Mouse (Mus musculus) lung, postnatal 14 days (tissue): ENCODE data around the gene Hacd2.

Experiments
- DNase-seq: peaks from one replicate; pipeline ENCODE4 v3.0.0; 2021

Gene Hacd2

DNA sequence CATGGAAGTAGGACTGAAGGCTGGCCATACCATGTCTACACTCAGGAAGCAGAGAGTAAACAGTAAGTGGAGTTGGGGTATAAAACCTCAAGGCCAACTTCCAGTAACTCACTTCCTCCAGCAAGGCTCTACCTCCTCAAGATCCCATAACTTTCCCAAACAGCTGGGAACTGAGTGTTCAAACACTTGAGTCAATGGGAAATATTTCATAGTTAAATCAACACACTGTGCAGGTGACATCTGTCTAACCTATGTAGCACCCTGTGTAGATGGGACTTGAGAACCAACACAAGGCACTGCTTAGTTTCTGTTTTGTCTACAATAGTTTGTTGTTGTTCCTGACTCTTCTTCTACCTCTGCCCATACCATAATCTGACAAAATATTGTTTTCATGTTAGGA is 13.8 kb upstream of the Hacd2 start:
- DNase-seq = no peak

GRCm38 (mm10) chr16:35013501-35013900 is 8.7 kb upstream of the Hacd2 start:
- DNase-seq = no peak

- DNase-seq = no peak
These were observed 5.7 kb upstream of the Hacd2 start for GRCm38 (mm10) chr16:35016491-35016890.

GRCm38 (mm10) chr16:35018470-35018974 is 3.7 kb upstream of the Hacd2 start:
- no peak for DNase-seq

- DNase-seq = no peak
These were observed 356 bp upstream of the Hacd2 start for GRCm38 (mm10) chr16:35021903-35022241.

DNA sequence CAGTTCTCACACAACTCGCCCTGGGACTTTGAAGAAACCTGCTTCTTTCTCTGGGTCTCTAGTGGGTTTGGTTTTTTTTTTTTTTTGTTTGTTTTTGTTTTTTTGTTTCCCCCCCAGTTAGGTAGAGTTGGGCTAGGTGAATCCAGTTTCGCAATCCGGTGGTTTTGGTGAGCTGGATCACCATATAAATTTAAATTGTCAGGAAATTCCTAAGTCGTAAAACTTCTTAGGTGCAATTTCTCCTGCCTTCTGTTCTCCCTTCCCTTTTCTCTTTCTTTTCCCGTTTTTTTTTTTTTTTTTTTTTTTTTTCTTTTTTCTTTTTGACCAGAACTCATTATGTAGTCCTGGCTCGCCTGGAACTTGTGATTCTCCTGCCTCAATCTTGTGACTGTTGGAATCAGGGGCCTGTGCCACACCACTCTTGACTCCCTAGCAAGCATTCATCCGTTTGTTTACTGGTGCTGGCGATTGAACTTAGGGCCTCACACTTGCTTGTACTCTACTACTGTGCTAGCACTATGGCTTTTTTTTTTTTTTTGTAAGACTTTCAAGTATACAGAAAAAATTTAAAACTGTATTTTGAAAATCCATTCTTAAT is 1.0 kb downstream of the Hacd2 start:
- DNase-seq = no peak

GRCm38 (mm10) chr16:35024300-35024699 is 2.1 kb downstream of the Hacd2 start:
- DNase-seq = no peak

DNA sequence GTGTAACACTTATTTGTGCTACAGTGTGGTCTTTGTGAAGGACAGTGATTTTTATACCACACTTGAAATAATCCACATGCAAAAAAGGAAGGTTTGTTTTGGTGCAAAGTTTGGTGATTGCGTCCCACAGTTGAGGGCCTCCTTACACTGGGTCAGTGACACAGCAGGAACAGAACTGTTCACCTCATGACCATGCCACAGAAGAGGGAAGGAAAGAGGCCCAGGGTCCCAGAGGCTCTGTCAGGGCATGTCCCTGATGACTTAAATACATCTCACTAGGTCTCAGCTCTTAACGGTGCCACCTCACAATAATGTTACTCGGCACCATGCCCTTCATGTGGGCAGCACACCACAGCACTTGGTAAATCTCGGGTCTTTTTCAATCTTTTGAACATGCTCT is 3.1 kb downstream of the Hacd2 start:
- DNase-seq = no peak

GRCm38 (mm10) chr16:35033241-35033640 is 11.0 kb downstream of the Hacd2 start:
- peak; percentile 9 for DNase-seq

GRCm38 (mm10) chr16:35033809-35034577 is 11.8 kb downstream of the Hacd2 start:
- no peak for DNase-seq

GRCm38 (mm10) chr16:35034971-35035370 is 12.7 kb downstream of the Hacd2 start:
- DNase-seq = no peak

DNA sequence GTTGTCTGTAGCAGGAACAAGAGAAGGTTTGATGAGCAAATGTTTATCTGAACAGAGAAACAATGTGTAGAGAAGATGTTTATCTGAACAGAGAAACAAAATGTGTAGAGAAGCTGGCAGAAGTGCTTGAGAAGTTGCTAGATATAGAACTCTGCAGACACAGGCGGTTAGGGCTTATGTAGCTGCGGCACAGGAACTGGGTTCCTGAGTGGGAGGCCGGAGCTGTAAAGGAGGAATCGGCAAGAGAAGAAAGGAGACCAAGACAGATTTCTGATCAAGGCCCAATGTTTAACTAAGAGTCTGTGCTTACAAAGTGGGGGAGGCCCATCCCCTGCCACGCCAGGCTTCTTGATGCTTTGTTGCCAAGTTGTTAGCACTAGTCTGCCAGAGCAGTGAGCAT is 14.5 kb downstream of the Hacd2 start:
- no peak for DNase-seq

- no peak for DNase-seq
These were observed 16.3 kb downstream of the Hacd2 start for GRCm38 (mm10) chr16:35038343-35039057.

DNA sequence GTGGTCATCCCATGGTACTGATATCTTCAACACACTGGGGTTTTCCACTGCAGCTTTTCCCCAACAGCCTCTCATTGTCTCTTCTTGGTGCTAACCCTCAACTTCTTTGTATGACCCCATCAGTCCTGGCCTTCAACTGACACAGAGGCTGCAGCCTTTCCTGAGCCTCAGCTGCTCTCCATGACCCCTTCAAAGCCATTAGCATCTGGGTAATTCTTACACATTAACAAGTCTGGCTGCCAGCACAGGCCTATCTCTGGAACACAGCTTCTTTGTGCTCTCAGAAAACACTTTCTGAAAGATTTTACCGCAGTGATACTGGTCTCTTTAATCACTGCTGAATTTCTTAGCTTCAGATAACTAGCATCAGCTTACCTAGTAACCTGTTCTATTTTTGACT is 17.9 kb downstream of the Hacd2 start:
- DNase-seq = no peak

- DNase-seq = no peak
These were observed 18.8 kb downstream of the Hacd2 start for GRCm38 (mm10) chr16:35041001-35041400.

DNA sequence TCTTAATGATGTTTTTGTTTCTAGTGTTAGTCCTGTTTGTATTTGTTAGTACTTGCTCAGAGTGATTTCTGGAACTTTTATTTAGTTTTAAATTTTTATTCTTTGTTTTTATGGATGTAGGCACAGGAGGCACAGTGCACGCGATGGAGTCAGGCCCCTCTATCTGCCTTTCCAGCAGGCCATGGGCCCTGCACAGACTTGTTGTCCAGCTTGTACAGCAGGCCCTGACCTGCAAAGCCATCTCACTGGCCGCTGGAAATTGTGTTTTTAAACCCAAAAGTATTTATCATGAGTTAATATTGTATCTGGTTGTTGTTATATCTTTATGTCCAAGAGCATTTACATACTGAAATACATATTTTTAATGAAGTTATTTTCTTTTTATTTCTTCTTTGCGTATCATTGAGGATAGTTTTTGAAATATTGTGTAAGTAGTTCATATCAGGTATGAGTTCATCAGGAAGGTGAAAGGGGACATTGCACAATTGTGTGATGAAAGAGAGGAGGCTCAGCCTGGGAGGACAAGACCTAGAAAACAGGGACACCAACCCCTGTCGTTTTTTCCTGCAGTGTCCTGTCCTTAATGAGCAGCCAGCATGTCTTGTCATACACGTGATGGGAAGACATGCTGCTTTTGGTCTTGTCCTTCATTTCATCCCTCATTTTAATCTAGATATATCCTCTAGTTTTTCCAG is 24.0 kb downstream of the Hacd2 start:
- no peak for DNase-seq

DNA sequence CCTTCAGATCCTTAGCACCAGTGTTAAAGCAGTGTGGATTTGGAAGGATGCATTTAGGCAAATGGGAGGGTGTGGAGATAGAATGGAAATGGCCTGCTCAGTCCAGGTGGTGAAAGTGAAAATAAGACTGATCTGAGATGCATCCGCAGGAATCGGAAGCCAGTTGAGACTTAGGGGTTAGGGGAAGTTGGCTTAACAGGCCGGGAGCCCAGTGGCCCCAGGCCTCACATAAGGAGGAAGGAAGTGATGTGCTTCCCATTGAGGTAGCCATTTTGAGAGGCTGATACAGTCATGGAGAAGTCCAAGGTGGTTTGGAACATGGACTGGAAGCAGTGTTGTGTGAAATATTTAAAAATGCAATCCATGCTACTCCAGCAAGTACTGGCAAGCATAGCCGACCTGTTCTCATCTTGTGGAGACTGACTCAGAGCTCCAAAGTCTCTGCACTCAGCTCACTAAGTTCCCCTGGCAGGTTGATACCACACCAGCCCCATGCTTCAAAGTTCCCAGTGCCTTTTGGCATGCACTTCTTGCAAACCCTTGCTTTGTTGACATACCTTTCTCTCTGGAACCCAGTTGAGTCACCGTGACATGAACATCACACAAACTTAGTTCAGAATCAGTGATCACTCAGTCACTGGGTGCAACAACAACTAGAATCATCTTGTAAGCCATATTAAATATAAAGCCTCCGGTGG is 25.2 kb downstream of the Hacd2 start:
- DNase-seq = no peak

- DNase-seq = no peak
These were observed 28.8 kb downstream of the Hacd2 start for GRCm38 (mm10) chr16:35051066-35051465.

- no peak for DNase-seq
These were observed 30.0 kb downstream of the Hacd2 start for GRCm38 (mm10) chr16:35052191-35052590.

DNA sequence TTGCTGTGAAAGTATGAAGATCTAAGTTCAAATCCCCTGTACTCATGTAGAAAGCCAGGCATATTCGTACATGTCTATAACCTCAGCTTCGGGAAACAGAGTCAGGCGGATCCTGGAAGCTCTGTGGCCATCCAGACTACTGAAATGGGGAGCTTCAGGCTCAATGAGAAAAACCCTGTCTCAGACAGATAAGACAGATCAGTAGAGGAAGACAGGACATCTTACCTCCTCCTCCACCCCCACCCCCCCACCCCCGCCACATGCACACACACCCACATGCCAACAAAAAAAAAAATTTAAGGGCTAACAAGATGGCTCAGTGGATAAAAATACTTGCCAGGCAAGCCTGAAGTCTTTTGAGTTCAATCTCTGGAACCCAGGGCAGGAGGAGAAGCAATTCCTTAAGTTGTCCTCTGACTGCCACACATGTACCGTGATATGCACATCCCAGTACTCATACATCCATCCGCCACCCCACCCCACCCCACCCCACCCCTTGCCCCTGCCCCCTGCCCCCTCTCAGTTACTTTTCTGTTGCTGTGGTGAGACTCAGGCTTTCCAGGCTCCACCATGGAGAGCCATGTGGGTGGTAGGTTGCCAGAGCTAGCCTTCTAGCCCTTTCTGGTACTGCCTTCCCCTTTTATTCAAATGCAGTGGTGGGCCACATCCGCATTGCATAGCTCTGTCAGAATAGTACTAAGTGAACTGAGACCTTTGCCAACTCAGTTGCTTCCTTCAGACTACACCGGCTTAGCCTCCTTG is 32.4 kb downstream of the Hacd2 start:
- DNase-seq = peak; percentile 4

DNA sequence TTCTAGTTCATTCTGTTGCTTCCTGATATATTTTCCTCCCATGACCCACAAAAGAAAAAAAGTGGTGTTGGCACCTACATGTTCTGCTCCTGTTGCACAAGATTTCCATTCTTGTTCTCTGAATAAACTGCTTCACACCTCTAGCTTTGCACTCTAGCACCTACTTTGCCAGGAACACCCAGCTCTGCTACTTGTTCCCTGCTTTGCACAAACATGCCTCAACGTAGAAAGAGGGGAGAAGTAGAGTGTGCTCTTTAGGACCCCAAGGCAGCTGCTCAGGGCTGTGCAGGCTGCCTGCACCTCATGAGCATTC is 32.9 kb downstream of the Hacd2 start:
- DNase-seq = no peak

- no peak for DNase-seq
These were observed 33.6 kb downstream of the Hacd2 start for GRCm38 (mm10) chr16:35055861-35056260.
